Mouse (Mus musculus) megakaryocyte, adult 5-6 weeks (primary cell): ENCODE results near the gene Ggt6. TPM values are rescaled to one million over a fixed set of nuclear protein-coding genes. Genes with fewer than 3 reads are reported as not detected.
"Not testable (repeated sequence)": the region's sequence is repeated elsewhere in the genome, so short reads cannot be mapped to it uniquely, and the experiment has no call there.

Source experiments
- ATAC-seq: 2 replicates; pipeline ENCODE4 v1.8.0; 2016; ENCODE audit warnings: mild to moderate bottlenecking, inconsistent platforms; ENCODE audit not compliant: poor library complexity, severe bottlenecking
- total RNA-seq, 2 experiments: library from RNA; stranded (forward) in 1 of 2; stranded (reverse) in 1 of 2; fragments of 153-499, 151-499 nt in 1 of 2; fragments of 221-1000, 200-1000 nt in 1 of 2; gene quantifications; 2 replicates each; pipeline versions ENCODE4 v1.2.3 to v1.2.4; 2015 to 2017

Gene Ggt6
- total RNA-seq, 2 experiments from 2014 or later, result not detected

DNA sequence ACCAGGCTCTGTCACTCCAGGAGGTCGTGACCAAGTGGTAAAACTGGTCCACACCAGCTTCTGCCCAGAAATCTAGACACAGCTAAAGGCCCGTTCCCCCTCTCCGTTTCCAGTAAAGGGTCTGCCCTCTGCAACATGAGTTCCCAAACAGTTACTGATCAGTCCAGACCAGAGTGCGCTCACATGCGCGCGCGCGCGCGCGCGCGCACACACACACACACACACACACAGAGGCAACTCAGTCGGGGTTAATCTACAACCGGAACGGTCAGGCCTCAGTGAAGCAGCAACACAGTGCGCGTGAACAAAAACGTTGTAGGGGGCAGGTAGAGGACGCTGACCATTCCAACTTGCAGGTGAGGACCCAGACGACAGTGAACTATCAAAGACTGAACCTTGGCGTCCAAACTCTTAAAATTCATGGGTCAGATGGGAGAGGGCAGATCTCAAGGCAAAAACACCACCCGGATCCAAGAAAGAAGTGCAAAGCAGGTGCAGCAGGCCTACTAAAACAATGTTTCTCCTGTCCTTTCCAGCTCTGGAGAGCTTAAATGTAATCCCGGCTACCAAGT is 24.7 kb upstream of the Ggt6 start:
- ATAC-seq, result no peak

DNA sequence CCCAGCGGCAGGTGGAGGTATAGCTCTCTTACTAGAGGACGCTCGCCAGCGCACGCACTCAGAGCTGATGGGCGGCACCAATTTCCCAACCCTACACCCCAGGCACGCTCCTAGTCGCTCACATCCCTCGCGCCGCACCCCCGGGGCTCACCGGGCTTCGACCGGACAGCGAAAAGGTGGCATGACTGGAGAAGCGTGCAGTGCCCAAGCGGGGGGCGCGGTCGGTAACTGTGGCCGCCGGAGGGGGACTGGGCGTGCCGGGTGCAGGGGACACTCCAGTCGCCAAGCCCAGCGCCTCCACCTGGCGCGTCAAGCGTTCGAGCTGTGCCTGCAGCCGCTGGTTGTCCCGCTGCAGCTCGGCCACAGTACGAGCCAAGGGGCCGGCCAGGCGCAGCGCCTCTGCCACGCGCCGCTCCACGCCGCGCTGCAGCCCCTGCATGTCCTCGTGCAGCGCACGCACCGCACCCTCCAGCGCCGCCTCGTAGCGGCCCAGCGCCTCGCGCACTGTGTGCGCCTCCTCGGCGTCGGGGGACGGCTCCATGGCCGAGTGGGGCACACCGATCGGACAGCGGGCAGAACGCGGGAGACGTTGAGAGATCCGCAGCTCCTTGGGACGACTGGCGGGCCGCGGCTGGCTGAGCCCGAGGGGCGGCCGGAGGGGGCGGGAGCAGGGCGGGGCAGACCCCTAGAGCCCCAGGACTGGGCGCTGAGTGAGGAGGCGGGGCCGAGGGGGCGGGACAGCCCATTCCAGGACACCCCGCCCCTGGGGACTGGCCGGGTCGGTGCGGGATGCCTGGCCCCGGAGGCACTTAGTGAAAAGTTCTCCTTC is 24.0 kb upstream of the Ggt6 start, which contains the start of gene Smtnl2:
Smtnl2 (minus strand) TSS at position 621 of the 829 bp plus-strand sequence.
- peak; percentile 47 for ATAC-seq

DNA sequence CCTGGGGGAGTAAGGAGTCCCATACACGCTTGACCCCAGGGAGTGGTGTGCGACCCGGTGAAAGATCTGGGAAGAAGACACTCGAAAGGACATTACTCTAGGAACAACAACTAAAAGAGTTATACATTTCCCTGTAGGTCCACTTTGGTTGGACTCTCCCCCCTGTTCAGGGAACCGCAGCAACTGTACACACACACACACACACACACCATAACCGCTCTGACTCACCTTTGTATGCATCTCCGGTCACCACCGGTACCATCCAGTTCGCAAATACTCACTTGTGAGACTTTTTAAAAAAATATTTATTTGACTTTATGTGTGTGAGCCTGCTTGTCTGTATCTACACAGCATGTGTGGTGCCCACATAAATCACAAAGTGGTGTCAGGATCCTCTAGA is 23.4 kb upstream of the Ggt6 start:
- ATAC-seq, result no peak

DNA sequence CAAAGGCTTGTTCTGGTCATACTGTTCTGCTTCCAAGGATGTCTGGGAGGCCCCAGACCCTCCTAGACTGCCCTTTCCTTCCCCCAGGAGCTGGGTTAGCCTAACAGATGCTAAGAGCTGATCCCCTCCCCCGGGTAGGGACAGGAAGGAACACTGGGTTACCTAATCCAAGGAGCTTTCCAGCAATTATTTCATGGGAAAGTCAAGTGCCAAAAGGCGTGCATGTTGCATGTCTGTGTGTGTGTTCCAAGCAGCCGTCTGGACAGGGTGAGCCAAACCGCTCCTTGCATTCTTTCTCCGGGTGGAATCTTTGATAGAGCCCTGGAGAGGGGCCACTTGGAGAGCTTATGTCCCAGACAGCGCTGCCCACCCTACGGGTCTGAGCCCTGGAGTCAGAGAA is 22.3 kb upstream of the Ggt6 start:
- no peak for ATAC-seq

DNA sequence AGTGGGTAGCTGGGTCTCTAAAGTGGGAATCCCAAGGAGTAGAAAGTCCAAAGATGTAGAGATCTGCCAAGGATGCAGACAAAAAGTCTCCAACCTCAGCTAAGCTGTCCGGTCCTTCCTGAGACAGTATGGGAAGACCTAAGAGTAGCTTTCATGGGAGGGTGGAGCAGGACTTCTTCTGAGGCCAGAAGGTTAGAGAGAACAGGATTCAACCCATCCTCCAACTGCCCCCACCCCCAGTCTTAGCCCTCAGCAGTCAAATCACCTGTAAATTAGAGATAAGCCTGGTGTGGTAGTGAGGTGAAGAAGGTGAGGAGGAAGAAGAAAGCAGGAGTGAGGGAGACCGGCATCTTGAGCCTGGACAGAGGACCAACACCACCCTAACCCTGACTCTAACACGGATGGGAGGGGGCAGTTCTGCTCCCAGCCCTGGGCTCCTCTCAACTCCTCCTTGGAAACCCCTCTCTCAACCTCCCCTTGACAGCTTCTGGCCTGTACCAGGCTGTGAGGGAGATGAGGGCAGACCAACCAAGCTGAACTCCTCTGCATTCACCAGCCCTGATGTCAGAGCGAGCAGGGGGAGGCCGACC is 21.6 kb upstream of the Ggt6 start:
- no peak for ATAC-seq

DNA sequence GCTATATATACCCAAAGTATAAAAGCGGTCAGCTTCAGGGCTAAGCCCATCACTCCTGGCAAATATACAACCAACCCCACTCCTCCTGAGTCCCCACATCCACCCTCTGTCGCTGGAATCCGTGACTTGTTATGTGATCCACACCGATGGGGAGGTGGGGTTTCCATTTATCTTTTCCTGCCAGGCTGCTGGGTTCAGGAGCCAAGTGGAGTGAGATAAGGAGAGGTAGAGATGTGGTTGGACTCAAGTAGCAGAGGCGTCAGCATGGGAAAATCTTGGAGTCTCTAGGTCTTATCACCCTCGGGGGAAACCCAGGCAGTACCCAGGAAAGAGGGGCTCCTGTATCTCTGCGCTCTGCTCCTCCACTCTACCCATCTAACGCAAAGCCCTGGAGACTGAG is 20.2 kb upstream of the Ggt6 start:
- ATAC-seq, result no peak

DNA sequence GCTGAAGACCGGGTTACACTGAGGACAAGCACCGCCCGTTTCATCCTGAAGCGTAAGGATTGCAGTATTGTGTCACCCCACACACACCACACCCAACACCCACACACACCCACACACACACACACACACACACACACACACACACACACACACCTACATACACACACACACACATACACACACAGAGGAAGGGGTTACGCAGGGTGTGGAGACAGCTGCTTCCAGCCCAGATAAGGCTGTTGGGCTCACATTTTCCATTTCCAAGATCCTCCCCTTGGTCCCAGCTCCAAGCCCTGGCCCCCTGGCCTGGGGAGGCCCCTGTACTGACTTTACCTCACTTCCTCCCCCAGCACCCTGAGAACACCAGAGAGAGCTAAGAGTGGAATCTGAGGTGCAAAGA is 18.7 kb upstream of the Ggt6 start:
- ATAC-seq, result no peak

DNA sequence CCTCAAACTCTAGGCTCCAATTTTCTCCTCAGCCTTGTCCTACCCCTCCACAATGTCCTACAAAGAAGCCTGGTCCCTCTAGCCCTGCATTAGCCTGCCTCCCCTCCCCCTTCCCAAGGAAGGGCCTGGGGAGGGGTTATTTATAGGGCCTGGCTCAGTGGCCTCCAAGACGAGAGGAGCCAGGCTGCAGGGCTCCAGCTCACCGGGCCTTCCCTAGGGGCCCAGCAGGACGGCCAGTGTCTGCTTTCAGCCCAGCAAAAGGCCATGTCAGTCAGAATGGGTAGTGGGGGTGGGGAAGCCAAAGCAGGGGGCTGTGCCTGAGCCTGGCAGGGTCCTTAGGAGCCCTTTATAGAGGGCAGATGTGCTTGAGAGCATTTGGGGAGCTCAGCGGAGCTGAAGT is 17.9 kb upstream of the Ggt6 start:
- ATAC-seq, result no peak

DNA sequence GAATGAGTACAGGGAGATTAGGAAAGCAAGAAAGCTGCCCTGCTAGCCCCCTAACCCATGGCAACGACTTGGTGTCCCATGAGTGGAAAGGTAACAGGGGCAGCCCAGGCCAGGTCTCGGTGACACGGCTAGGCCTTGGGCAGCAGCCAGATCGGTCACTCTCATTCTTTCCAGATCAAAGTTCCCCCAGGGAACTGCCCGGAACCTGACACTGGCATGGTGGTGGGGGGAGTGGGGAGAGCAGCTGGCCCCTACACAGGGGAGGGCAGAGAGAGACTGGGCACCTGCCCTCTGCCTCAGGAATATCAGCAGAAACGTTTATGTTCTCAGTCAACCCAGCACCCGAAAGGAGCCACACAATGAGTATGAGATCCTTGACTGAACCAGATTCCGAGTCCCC is 17.1 kb upstream of the Ggt6 start:
- no peak for ATAC-seq

DNA sequence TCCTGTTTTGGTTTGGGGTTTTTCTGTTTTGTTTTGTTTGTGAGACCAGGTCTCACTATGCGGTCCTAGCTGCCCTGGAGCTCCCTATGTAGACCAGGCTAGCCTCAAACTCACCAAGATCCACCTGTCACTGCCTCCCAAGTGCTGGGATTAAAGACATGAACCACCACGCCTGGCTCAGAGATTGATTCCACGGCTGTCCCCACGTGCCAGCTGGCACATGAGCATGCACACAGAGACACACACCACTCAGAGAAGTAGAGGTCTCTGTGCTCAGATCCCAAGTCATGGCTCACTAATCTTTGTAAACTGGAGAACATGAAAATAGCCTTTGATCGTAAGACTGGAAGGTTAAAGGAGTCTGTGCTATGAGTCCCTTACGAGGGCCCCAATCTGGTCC is 16.3 kb upstream of the Ggt6 start:
- no peak for ATAC-seq

DNA sequence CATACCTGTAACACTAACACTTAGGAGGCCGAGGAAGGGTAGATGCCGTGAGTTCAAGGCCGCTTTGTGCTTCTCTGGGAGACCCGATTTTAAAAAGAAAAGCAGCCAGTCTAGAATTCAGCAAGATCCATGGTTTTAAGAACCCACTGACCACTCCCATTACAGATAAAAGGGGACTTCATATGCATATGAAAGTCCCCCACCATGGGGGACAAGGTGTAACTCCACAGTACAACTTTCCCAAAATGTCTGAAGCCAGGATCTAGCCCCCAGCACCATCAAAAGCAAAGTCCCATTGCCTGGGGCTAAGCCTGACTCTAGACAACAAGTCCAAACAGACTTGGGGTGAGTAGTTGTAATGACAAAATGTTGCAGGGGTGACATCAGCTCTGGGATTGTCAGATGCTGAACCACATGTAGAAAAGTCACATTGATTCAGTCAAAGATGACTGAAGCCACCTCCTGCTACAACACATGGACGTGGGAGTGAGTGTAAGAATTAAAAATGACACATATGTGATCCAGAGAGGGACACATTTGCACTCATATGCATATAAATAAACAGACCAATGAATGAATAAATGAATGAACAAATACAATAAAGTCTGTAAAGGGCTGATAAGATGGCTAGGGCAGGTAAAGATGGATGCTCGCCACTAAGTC is 14.7 kb upstream of the Ggt6 start:
- ATAC-seq, result no peak

DNA sequence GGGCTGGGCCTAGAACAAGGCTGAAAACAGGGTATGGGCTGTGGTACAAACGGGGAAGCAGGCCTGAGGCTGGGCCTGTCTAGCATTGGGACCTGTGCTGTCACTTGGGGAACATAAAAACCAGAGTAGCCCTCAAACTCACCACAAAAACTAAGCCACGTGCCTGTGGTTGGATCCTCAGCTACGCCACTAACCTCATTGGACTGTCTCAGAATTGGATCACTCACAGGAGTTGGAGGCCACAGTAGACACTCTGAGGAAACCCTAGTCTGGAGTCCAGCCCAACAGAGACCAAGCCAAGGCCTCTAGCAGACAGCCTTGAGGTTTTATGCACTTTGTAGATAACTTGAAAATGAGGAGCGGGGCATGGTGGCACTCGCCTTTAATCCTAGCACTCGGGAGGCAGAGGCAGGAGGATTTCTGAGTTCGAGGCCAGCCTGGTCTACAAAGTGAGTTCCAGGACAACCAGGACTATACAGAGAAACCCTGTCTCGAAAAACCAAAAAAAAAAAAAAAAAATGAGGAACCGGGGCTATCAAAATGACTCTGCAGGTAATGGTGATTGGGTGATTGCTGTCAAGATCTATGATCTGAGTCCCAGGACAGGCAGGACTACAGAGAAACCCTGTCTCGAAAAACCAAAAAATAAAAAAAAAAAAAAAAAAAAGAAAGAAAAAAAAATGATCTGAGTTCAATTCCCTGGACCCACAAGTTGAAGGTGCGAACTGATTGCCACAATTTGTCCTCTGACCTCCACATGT is 13.6 kb upstream of the Ggt6 start:
- ATAC-seq, result peak; percentile 47; the same call in 1 of the 2 replicates

DNA sequence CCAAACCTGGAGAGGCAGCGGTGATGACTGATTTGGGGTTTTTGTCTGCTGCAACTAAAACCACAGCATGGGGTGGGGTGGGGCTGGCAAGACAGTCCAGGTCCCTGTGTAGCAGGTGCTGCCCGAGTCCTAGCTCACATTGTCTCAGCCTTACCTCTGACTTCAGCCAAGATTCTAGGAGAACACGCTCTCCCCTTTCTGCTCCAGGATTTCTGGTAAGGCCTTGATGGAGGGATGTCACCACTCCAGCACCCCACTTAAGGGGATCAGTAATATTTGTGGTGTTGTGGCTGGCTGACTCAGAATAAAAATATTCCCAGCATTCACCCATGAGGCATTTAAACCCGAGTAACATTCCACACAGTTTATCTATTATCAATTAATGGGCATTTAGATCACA is 11.6 kb upstream of the Ggt6 start:
- no peak for ATAC-seq

DNA sequence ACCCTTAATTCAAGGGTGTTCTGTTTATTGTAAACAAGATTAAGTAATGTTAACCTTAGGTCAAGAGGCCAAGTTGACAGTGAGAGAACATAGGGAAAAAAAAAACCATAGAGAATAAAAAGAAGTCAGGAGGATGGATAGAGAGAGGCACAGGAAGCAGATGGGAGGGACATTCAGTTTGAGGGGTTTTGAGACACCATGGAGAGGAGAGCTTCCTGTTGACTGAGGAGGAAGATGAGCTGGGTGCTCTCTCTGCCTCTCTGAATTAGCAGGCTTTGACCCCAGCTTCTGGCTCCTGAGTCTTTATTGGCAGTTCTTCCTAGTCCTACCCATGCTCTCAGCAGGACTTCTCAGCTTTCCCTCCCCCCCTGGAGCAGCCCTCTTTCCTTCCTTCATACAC is 10.1 kb upstream of the Ggt6 start:
- ATAC-seq, result no peak

DNA sequence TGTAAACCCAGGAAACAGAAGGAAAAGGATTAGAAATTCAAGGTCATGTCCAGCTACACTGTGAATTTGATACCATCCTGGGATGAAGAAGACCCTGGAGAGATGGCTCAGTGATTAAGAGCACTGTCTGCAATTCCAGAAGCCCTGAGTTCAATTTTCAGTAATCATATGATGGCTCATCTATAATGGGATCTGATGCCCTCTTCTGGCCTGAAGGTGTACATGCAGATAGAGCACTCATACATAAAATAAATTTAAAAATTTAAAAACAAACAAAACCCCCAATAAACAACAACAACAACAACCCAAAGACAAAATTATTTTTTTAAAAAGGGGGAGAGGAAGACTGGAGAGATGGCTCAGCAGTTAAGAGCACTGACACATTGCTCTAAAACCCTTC is 8.4 kb upstream of the Ggt6 start:
- ATAC-seq, result no peak

DNA sequence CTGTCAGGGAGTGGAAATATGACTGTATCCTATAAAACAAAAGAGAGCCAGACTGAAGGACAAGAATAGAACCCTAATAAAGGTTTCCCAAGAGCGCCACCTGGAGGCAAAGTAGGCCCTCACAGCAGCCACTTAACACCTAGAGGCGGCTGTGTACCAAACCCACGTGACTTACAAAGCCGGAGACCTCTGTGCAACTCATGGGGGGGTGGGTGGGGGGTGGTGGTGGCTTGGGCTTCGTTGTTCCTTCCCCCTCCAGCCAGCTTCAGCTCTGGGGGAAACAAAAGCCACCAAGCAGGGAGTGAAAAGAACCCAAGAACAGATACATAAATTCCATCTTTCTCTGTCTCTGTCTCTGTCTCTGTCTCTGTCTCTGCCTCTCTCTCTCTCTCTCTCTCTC is 6.6 kb upstream of the Ggt6 start:
- peak; percentile 81 for ATAC-seq

DNA sequence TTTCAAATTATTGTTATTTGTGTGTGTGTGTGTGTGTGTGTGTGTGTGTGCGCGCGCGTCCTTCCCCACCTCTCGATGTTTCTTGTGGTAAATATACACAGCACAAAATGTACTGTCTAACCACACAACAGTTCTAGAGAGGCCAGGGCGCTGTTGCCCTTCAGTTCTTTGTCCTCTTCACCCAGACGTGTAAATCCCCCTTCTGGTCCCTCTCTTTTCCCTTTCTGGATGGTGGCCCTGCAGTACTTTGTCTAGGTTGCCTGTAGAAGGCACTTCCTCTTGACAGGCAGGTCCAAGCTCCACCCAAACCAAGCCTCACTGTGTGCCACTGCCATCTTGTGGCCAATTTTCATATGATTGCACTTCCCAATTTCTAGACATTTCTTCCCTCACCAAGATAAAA is 6.0 kb upstream of the Ggt6 start:
- ATAC-seq, result peak; percentile 99

DNA sequence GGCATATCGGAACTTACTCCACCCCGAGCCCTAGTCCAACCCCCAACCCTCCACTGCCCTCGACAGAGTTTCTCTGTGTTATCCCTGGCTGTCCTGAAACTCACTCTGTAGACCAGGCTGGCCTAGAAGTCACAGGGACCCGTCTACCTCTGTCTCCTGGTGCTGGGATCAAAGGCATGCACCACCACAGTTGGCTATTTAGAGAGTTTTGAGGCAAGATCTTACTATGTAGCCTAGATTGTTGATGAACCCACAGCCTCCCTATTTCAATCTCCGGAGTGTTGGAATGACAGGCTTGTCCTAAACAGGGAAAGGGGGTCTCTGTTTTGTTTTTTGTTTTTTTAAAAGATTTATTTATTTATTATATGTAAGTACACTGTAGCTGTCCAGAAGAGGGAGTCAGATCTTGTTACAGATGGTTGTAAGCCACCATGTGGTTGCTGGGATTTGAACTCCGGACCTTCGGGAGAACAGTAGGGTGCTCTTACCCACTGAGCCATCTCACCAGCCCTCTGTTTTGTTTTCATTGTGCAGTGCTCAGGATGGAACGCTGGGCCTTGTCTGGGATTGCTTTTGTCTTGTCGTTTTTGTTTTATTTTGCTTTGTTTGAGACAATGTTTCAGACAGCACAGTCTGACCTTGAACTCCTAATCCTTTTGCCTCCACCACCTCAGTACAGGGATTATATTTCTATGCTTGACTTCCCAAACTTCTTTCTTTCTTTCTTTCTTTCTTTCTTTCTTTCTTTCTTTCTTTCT is 4.8 kb upstream of the Ggt6 start:
- not testable (repeated sequence) for ATAC-seq

DNA sequence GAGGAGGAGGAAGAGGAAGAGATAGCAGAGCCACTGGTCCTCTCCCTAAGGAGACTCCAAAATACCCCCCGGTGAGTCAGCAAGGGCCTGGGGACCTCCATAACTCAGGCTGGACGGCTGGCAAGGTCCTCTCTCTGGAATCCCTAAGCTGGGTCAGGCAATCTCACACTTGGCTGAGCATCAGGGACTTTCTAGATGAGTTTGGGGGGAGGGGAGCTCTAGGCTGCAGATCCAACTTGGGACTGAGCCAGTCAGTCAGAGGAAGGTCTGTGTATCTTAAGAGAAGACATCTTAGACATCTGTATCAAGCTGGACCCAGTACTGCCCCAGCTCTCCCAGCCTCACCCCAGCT is 344 bp downstream of the Ggt6 start:
- no peak for ATAC-seq

DNA sequence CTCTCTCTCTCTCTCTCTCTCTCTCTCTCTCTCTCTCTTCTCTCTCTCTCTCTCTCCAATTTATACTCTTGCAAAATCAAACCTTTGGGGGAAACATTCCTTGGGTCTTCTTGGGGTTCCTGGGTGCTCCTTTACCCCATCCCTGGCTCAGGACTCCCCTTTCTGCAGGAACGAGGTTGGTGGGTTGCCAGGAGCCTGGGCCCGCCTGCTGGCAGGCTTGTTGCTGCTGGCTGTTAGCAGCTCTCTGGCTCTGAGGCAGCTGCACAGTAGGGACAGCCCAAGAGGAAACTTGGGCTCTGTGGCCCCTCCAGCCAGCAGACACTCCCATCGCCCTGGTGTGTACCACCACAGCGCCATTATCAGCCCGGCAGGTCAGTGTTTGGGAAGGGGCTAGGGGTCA is 945 bp downstream of the Ggt6 start:
- no peak for ATAC-seq
